Mouse (Mus musculus): ENCODE measurements at regions not wholly inside any gene's neighbourhood (a gene's known extent, or its start where the extent isn't known, plus 50 kb on each side); places are given as distances from the start of the nearest gene placed in this dataset.
"Not testable (repeated sequence)": the region's sequence is repeated elsewhere in the genome, so short reads cannot be mapped to it uniquely, and the experiment has no call there.

GRCm38 (mm10) chr13:16476515-16476914 is 464.9 kb downstream of the Inhba start:
- DNase-seq (ENCODE audit: low spot score), result no peak

DNA sequence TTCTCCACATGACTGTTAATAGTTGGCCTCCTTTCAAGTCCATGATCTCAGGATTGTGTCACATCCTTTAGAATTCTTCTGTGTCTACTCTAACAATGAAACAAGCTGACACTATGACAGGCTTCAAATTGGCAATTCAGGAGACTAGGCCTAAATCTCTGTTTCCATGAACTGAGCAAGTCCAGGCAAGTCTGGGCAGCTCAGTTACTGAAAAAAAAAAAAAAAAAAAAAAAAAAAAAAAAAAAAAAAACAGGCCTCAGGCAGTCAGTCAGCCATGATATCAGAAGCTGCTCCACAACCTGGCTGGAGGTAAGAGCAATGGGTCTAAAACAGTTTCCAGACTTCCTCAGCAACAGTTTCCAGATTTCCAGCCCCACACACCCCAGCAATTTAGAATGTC is 475.6 kb downstream of the Inhba start:
- DNase-seq (ENCODE audit: low spot score), result no peak

- DNase-seq (ENCODE audit: low spot score), result not testable (repeated sequence)
Observed at GRCm38 (mm10) chr13:16490680-16491079, 479.0 kb downstream of the Inhba start.

- no peak for DNase-seq (ENCODE audit: low spot score)
Observed at GRCm38 (mm10) chr13:16498052-16498451, 486.4 kb downstream of the Inhba start.

DNA sequence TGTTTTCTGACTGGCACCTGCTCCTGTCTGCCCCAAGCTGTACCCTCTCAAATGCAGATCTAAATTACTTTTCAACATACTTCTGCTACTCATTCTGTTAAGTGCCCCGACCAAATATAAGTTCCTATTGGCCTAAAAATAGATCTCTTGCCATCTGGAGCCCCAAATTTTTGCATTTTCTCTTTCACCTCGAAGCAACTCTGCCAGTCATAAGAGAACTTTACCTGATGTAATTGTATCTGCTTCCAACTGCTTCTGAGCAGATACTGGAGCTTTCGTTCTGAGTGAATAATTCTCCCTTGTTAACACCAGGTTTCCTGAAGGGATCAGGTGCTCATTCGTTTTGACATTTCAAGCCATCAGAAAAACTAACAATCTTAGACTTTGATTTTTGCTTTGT is 501.2 kb downstream of the Inhba start:
- DNase-seq (ENCODE audit: low spot score), result no peak

DNA sequence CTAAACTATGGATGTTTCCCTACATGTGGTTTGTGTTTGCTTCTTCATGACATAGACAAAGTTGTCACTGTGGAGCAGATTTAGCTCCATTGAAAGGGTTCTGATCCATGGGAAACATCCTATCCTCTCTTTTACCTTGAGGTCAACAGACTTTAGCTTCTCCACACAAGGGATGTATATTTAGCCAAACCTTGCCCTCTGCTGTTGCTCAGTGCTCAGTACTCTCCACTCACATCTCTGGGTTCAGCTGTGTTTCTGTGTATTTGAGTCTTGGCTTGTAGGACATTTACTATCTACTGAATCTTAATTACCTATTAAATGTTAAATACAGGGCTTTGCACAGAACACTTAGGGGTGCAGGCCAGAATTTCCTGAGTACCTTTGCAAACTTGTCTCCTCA is 503.5 kb downstream of the Inhba start:
- no peak for DNase-seq (ENCODE audit: low spot score)

DNA sequence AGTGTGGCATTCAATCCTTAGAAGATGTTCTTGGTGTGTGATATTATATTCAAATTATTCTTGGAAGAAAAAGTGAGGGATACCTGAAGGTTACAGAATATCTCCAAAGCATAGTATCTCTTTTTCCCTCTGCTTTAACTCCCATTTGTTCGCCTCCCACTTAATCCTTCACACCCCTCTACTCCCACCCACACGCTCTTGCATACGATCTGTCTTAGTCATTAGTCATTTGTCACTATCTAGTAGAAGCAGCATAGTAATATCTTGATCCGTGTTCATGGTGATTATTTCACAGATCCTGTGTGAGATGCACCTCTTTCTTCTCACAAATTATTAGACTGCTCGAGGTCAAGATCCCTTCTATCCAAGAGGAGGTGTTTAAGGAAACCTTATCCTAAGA is 517.4 kb downstream of the Inhba start:
- no peak for DNase-seq (ENCODE audit: low spot score)

DNA sequence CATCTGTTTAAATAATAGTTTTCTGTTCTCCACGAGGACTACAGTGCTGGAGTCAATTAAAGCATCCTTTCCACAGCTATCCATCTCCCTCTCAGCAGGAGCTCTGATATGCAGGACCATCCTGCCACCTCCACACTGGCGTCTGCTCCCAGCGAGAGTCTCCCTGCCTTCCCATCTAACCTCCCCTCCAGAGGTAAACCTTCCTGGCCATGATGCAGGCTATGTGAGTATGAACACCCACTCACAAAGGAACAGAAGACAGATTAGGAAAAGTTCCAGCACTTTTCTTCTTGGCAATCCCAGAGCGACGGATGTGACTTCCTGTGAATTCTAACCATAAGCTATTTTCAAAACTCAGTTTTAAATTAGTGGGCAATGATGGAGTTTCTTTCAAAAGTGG is 532.1 kb downstream of the Inhba start:
- DNase-seq (ENCODE audit: low spot score), result no peak

DNA sequence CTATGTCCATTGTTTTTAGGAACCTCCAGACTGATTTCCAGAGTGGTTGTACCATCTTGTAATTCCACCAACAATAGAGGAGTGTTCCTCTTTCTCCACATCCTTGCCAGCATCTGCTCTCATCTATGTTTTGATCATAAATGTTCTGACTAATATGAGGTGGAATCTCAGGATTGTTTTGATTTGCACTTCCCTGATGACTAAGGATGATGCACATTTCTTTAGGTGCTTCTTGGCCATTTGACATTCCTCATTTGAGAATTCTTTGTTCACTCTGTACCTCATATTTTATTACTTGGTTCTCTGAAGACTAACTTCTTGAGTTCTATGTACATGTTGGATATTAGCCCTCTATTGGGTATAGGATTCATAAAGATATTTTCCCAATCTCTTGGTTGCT is 538.4 kb downstream of the Inhba start:
- no peak for DNase-seq (ENCODE audit: low spot score)

DNA sequence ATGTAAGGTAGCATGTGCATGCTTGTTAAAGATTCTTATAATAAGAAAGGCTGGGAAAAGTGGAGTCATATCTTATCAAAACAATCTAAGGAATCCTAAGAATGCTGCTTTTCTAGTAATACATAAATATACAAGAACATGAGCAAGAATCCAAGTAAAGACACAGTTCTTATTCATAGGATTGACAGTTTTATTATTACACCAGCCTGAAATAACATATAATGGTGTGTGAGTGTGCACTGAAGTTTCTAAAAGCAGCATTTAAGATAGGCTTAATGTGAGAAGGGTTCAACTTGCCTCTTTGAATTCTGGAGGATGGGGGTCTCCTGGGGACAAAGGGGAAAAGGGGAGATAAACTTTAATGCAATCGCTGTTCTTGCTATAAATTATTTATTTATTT is 553.3 kb downstream of the Inhba start:
- no peak for DNase-seq (ENCODE audit: low spot score)

DNA sequence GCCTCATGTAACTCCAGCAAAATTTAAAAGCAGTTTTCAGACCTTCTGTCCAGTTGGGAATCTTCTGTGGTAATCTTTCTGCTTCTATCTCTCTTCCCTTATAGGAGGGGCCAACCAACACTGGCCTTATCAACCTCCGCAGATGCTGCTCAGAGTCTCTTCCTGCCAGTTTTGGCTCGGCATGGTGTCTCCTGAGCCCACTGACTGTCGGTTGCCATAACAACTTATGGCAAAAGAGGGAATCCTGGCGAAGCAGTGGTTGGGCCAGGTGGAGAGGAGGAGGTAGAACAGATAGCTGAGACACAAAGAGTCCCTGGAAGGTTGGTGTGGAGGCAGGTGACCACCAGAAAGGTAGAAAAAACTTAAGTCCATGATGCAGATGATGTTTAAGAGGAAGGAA is 562.4 kb downstream of the Inhba start:
- DNase-seq (ENCODE audit: low spot score), result no peak

DNA sequence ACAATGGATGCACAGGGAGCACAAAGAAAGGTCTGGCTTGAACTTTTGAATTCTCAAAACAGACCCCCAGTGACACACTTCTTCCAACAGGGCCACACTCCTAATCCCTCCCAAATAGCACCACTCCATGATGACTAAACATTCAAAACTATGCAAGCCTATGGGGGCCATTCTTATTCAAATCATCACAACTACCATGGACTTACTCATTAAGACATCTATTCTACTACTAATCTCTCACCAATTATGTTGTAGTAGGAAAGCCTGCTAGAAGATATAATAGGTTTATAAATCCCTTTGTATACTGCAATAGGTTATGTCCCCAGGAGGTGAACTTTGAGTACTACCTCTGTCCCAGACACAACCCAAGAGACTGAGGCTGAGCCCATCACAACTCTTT is 574.6 kb downstream of the Inhba start:
- no peak for DNase-seq (ENCODE audit: low spot score)

DNA sequence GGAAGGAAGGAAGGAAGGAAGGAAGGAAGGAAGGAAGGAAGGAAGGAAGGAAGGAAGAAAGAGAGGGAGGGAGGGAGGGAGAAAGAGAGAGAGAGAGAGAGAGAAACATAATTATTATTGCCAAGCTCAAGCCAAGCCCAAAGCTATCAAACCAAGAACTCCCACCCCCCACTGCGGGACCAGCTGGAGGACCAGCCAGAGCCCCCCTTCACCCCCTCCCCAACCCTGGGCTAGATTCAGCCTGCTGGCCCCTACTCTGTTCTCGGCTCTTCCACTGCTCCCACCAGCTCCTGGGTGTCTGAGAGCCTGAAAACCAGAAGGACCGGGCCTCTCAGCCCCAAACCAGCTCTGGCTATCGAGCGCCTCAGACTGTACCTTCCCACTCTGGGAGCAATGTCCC is 608.1 kb downstream of the Inhba start:
- DNase-seq (ENCODE audit: low spot score), result no peak

DNA sequence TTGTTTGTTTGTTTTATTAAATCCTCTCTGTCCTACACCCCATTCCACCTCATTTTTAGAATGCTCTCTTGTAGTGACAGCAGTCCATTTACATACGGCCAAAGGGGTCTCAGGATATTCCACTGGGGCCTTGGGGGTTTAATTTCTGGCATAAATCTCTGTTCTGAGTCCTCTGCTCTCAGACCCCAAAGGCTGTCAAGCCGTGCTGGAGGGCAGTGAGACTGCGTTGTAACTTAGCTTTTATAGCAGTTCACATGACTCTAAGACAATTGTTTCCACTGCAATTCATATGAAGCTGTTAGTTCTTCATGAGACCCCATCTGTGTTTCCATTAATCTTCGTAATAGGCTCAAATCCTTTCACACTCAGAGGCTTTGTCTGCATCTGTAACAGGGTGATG is 614.9 kb downstream of the Inhba start:
- DNase-seq (ENCODE audit: low spot score), result no peak

DNA sequence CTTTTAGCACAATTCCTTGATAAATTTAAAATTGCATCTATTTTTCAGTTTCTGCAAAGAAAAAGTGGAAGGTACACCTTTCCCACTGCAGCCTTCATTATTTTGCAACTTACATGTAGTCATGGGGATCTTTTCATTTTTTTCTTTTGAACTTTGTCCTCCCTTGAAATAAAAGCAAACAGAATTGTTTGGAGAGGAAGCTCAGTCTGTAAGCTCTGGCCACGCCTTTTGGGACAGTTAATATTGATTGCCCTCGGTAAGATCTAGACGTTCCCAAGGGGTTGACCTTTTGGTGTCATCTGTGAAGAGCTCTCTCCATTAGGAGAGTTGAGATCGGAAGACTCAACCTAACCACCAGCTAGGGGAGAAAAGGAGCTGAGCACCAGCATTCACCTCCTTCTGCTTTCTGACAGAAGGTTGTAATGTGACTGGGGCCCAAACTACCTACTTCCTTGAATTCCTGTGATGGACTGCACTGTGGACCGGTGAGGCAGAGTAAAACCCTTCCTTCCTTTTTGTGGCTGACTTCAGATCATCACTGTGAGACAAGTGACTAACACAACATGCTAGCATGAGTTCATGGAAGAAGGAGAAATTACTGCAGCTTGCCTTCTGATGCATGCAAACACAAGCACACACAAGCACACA is 621.9 kb downstream of the Inhba start:
- no peak for DNase-seq (ENCODE audit: low spot score)

DNA sequence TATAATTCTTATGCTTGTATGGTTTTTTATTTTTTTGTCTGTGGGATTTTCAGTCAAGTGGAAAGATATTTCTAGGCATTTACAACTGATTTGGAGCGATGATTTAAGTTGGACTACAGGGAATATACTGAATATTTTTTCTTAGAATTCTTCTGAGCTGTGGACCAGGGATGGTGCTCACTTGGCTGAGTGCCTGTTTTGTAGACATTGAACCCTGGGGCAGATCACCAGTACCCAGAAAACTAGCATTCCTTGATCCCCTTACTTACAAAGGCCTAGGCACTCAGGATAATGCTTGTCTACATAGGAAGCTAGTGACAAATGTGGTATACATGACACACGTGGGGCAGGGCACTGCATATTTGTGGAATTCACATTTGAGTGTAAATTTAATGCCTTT is 624.6 kb downstream of the Inhba start:
- no peak for DNase-seq (ENCODE audit: low spot score)

DNA sequence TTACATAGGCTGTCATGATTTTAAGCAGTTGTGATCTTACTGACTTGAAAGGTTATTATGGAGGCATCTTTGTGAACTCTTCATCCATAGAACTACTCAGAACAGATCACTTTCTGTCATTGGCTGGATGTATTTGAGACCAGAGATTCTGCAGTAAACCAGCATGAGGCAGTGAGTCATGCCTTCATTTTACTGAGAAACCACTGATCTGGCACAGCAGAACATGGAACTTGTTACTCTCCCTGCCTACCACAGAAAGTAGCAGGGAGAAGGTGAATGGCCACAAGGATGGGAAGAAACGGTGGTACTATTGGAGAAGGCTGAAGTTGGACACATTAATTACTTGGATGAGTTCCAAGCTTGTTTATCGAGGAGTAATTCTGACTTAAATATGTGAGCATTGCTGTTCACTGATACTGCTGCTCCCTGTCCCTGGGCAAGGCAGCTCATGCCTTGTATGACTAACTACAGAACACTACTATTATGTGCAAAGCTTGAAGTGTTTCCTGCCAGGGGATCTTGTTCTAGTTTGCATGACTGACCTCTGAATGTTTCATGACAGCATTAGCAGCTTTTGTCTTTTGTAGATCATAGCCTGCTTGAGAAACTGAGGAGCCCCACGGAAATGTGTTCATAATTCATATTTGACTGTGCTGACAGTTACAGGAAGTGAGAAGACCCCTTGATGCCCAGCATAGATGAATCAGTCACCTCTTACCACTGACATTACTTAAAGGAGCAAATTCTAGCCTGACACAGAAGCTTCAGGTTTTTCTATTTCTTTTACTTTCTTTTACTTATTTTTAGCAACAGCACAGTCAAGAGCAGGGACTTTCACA is 630.2 kb downstream of the Inhba start:
- DNase-seq (ENCODE audit: low spot score), result no peak

GRCm38 (mm10) chr13:16642450-16642994 is 630.9 kb downstream of the Inhba start:
- DNase-seq (ENCODE audit: low spot score), result no peak

DNA sequence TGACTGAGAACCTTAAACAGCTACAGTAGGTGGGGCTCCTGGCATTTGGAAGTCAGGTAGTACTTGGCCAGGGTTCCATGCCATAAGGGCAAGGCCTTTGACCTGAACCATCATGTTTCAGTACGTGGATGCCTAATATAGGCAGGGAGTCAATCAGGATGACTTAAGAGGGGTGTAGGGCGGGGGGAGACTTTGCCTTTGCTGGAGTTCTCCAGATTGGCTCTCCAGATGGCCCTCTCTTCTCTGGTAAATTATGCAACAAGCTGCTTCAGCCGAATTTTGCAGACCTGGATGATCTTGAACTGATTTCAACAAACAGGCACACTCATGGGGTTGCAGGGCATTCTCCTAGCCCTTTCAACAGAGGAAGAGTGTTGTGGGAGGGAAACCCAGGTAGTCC is 633.7 kb downstream of the Inhba start:
- no peak for DNase-seq (ENCODE audit: low spot score)

DNA sequence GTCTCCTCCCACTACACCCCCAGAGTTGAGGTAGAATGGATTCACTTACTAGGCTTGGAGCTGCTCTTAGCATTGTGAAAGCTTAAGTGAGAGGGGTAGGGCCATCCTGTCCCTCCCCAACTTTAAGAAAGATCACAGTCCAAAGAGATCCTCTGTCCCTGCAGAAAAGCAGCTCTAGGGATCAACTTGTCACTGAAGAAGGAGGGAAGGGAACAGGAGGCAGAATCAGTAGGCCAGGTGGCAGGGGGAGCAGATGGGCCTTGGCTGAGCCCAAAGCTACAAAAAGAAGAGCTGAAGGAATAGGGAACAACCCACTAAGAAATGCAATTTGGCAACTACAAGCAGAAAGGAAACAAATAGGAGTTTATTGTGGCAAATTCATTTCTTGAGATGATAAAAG is 634.4 kb downstream of the Inhba start:
- no peak for DNase-seq (ENCODE audit: low spot score)

DNA sequence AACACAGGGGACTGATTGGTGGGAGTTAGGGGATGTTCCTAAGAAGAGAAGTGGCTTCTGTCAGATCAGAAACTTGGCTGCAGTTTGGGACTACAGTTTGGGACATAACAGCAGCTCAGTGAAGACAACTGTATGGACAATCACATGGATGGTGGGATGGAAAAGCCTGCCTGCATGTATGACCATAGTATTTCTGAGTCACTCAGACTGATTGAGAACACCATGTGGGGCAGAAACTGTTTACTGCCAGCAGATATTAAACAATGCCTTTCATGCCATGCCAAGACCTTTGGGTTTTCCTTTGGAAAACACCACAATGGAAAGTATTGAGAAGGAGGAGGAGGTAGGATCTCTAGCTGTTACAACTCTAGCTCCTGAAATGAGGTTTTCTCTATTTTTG is 635.0 kb downstream of the Inhba start:
- DNase-seq (ENCODE audit: low spot score), result no peak

DNA sequence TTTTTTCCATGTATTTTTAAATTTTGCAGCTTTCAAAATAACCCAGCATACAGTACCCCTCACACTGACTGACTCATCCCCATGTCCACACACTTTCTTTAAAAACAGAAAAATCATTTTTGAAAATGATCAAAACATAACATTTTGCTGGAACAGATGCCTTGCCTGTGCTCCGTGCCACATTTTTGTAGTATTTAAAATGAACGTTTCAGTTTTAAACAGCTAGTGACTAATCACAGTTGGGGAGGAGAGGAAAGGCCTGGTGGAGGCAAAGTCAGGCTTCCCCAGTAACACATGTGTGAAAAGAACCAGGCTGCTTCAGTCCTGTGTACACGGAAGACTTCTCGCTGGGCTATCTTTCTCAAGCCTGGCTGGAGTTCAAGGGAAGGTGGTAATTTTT is 644.5 kb downstream of the Inhba start:
- DNase-seq (ENCODE audit: low spot score), result no peak

- no peak for DNase-seq (ENCODE audit: low spot score)
Observed at GRCm38 (mm10) chr13:16659894-16660293, 648.2 kb downstream of the Inhba start.

Measured in thymus, postnatal 0 days (tissue).